Mouse (Mus musculus): Measurements from ENCODE around the gene Afap1.

The Afap1 gene

DNA sequence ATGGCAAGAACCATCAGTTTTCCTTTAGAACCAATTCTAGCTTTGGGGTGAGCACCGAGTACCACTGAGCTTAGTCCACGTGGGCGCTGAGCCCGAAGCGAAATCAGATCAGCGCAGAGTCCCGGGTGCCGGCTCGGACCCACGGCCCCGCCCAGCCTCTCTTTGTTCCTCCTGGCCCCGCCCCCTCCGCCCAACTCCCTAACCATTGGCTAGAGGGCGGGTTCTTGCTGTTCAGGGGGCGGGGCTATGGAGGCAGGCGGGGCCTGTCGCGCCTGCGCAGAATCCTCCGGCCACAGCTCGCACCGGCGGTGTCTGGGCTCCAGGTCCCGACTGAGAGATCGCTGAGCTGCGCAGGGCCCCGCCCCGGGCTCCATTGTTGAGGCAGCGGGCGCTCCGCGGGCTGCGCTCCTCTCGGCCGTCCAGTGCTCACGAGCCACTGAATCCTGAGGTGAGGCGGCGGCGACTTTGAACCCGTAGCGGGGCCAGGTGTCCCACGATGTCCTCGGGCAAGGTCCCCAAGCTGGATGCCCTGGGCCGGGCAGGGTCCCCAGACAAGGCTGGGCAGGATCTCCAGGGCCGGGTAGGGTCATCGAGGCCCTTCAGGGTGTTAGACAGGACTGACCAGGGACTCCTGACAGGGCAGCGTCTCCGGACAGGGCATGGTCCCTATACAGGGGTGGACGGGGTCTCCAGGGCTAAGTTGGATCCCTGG lies at the start of gene Afap1:
Gene Afap1, plus strand, starts transcription at position 227 of the 712 bp plus-strand sequence.
- peak; percentile 97 for DNase-seq (ENCODE audit: low read depth)

DNA sequence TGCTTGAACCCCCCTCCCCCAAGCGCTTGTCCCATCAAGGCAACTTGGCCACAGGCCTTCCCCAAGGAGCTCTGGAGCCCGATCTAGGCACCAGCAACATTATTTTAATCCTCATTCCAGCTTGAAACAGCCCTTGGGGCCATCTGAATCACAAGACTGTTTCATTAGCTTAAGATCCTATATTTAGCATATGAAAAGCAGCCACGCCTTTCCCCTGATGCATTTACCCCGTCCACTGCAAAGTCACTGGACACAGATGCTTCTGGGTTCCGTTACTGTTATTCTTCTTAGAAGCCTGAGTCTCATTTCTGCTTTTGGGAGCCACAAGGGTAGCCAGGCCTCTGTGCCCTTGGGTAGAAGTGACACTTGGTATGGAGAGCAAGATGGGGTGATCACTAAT lies 41.6 kb upstream of the Afap1 start:
- DNase-seq (ENCODE audit: low read depth) = no peak

DNA sequence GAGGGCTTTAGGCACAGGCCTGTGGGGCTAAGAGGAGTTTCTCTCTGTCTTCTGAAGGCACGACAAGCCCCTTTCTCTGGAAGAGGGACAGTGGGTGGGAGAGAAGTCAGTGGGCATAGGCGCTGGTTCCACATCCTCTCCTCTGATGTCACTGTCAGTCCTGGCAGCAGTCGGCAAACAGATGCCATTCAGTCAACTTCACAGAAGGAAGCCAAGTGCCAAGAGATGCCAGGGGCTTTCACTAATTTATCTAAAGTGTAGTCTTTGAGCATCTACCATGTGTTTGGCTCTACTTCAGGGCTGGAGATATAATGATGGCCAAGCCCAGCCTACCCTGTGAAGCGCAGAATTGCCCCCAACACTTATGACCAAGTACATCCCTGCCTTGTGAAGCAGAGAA lies 39.7 kb upstream of the Afap1 start:
- no peak for DNase-seq (ENCODE audit: low read depth)

DNA sequence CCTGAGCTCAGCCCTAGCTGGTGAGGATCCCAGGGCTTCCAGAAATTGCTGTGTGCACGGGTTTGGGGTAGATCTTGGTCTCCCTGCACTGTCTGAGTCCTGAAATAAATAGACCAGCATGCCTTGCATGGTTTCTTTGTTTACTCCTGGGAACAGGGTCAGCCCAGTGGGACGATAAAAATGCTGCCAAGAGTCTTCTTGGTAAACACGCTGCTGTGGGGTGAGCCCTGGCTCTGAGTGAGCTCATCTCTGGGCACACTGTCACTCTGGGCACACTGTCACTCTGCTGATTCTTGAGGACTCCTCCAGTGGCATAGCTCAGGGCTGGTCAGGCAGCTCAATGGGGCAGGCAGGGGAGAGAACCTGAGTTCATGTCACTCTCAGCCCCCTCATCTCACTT lies 36.9 kb upstream of the Afap1 start:
- DNase-seq (ENCODE audit: low read depth) = no peak

DNA sequence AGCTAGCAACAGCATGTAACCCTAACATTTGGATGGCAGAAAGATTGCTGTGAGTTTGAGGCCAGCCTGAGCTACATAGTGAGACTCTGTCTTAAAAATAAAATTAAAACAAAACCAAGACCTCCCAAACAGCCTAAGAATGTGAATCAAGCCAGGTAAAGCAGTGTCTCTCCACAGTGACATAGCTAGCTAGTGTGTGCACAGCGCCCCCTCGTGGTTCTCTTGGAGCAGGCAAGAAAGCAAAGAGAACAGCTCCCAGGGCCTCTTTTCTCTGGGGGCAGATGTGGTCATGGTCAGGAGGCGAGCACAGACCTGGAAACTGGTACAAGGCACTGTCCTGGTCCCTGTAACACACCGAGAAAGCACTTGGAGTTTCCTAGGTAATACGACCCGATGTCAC lies 35.0 kb upstream of the Afap1 start:
- DNase-seq (ENCODE audit: low read depth) = peak; percentile 76

DNA sequence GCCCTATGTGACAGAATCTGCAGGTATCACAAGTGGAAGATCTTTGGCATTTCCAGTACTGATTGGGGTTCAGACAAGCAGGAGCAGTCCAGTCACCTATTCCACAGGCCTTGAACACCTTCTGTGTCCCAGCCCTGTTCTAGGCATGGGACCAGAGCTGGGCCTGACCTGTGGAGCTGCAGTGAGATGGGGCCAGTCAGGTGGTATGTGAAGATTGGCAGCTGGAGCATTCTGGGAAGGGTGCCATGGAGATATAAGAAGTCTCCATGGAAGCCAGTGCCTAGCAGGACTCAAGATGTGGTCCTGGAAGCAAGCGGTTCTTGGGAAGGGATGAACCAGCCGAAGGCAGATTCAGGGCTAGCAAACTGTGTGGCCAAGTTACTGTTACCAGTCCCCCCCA lies 31.7 kb upstream of the Afap1 start:
- DNase-seq (ENCODE audit: low read depth) = no peak

DNA sequence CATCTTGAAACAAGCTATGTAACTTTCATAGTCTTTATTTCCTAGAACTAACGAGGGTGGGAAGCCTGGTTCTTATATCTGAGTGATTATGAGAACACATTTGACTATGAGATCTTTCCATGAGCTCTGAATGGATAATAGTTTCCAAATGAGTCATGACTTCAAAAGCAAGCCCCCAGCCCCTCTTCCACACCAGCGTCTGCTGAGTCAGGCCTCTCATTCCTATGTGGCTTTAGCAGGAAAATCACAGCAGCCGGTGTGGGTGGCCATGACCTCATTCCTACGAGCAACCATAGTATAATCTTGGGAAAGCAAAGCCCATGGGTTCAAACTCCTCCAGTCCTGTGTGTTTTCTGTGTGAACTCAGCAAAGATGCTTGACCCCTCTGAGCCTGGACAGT lies 23.1 kb upstream of the Afap1 start:
- DNase-seq (ENCODE audit: low read depth) = no peak

DNA sequence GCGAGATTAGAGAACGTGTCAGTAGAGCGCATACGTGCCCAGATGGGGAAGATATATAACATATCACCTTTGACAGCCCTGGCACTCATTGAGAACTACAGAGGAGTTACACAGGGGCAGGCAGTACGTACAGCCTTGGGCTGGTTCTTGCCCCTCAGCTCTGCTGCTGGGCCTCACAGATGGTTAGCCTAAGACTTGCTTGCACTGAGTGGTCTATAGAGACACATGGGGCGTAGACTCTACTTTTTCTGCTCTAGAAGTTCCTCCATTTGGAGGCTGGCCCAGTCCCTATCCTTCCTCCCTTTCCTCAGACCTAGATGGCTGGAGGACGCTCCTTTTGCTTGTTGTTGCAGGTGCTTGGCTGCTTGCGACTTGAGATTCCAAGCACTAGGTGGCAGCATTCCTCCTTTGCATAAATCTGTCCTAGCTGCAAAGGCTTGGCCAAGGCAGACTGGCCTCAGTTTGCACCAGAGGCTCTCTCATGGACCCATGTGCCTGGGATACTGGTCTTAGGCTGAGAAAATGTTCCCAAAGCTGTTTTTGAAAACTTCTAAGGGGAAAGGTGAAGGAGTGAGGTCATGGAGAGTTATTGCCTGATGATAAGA lies 22.6 kb upstream of the Afap1 start:
- peak; percentile 74 for DNase-seq (ENCODE audit: low read depth)

DNA sequence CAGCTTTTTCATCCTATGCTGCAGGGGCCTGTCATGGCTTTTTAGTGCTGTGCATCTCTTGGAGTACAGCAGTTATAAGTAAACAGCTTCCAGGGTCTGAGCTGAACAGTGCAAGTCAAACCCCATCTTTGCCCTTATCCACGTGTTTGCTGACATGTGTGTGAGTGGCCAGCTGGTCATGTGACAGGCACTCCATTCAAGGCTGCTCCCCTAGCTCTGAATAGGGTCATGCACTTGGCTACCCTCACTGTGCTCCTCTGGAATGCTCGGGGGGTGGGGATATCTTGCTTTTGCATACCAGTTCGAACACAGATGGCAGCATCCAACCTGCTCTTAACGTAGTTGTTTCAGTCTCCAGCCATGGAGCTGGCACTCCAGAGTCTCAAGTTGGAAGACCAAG lies 19.7 kb upstream of the Afap1 start:
- no peak for DNase-seq (ENCODE audit: low read depth)

DNA sequence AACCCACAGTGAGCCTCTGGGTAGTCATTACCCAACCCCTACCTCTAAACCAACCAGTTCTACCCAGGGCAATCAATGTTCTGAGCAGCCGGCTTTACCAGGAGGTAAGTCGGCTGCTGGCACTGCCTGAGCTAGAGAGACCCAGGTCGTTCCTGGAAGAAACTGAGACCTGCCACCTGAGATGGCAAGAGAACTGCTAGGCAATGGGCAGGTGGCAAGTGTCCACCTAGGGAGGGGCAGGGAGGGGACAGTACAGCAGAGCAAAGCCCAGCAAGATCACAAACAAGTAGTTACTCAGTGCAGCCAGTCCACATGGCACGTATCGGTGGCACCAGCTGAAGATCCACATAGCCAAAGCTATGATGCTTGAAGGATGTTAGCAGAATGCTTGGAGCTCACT lies 16.9 kb upstream of the Afap1 start:
- no peak for DNase-seq (ENCODE audit: low read depth)

DNA sequence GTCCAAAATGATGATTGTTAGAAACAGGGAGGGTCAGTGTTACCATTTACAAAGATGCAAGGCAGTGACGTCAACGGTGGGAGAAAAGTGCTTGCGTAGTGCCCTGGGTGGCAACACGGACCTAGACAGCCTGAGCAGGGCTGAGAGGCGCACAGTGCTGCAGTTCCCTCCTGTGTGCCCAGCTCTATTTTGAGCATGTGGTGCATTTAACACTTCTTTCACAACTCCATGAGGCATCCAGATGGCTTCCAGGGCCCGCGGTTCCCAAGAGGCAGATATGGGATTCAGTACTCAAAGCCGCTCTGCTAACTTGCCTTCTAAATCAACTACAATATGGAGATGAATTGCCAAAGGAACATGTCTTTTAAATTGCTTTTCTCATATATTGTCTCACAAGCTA lies 13.9 kb upstream of the Afap1 start:
- no peak for DNase-seq (ENCODE audit: low read depth)

DNA sequence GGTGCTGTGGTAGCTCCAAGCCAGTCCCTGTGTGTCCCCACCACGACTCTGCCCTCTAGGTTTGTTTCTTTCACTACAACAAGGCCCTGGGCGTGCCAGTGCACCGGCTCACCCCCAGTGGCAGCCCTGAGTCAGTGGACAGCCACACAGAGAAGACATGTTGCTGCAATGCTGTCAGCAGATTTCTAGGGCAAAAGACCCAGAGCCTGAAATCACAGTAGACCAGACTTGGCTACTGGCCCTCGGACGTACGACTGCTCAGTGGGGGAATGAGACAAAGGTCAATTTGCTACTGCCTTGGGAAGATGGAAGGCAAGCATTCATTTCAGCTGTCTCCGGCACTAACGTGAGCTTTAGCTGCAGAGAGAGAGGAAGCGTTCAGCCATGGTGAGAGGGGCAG lies 10.7 kb upstream of the Afap1 start:
- DNase-seq (ENCODE audit: low read depth) = no peak

DNA sequence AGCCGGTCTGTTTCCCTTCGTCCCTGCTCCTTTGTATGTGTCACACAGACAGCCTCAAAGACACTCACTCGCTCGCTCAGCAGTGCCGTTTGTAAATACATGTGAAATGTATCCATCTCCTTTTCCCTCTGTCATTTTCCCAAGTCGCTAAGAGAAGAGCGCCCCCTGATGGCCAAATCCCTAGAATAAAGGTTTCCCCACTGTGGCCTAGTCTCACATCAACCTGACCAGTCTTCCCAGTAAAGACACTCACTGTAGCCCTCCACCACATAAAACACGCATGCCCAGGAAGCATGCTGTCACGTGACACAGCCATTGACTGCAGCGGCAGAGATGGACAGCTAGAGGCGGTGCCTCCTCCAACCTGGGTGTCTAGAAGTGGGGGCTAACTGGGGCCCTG lies 8.9 kb upstream of the Afap1 start:
- DNase-seq (ENCODE audit: low read depth) = peak; percentile 50

DNA sequence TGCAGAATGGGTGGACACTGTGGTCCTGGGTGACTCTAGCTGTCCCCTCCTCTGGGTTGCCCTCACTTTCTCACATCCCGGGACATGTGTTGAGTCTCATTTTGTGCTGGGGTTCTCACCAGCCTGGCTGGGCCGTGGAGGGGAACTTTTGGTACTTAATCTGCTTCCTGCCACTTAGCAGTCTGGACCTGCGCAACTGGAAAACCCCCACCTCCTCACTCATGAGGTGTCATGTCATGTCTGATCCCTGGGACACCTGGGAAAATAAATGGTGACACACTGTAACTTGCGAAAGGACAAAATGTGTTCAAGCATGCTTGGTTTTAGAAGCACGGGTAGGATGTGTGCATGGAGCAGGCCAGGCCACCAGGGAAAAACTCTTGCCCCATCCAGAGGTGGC lies 8.4 kb upstream of the Afap1 start:
- peak; percentile 45 for DNase-seq (ENCODE audit: low read depth)

DNA sequence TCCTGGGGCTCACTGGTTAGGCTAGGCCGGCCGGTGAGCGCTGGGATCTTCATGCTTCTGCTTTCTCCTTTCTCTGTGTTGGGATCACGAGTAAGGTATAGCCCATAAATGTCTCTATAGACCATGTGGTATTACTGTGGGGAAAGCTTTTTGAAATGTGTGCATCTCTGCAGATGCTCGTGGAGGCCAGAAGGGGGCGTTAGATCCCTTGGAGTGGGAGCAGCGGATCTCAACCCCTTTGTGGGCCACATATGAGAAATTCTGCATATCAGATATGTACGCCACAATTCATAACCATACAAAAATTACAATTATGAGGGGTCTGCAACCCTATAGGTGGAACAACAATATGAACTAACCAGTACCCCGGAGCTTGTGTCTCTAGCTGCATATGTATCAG lies 4.2 kb upstream of the Afap1 start:
- DNase-seq (ENCODE audit: low read depth) = peak; percentile 33

DNA sequence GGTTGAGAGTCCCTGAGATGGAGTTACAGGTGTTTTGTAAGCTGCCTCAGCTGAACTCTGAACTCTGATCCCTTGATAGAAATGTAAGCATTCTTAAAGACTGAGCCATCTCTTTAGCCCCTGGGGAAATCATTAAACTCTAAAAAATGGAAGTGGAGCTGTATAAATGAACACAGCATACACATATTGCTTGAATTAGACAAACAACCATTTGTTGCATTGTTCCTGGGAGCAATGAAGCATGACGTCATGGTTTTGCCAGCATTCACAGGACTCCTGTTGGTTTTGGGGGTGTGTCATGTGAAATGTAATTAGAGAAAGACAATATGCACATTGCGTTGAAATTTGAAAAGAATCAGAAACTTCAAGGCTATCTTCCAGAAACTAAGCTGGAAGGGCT lies 3.5 kb upstream of the Afap1 start:
- DNase-seq (ENCODE audit: low read depth) = no peak

DNA sequence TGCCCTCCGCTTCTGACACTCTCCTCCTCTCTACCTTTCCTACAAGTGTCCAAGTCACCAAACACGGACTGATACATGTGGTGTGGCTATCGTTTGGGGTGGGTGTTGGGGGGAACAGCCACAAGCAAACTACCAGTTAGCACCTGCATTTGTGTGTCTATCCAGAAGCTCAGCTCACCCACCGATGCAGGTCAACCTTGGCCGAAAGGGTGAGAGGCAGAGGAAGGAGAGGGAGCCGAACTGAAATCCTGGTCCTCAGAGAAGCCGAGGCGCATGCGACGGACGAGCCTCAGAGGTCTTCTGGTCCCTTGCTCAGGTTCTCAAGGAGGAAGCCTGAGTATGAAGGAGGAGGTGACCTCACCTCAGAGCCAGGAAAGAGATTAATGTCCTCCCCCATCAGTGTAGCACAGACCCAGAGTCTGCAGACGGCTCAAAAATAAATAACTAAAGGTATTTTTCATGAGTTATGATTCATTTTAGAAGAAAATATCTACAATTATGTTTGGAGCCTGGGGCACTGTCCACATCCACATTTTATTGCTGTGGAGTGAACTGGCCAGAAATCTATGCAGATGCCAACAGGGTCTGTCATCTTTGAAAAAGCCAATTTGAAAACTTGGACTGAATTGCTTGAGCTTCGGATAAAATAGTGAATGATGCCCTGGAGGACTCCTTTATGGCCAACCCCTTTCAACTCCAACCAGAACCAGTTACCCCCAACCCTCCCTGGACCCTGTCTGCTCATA lies 2.0 kb upstream of the Afap1 start:
- DNase-seq (ENCODE audit: low read depth) = no peak

DNA sequence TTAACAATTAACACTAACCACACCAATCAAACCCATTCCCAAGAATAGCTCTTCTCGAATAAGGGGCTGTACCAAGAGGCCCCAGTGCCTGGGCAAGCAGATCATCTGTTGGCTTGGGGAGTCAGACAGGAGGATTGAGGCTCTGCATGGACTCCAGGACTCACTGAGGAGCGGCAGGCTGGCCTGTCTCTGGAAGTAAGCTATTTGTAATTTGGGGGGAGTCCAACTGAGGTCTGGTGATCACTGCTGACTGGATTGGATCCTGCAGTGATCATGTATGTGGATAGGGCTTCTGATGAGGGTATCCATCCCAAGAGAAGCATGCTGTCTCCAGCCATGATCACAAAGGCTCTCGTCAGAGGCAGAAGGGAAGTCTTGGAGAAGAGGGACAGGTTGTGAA lies 756 bp upstream of the Afap1 start:
- DNase-seq (ENCODE audit: low read depth) = peak; percentile 18

DNA sequence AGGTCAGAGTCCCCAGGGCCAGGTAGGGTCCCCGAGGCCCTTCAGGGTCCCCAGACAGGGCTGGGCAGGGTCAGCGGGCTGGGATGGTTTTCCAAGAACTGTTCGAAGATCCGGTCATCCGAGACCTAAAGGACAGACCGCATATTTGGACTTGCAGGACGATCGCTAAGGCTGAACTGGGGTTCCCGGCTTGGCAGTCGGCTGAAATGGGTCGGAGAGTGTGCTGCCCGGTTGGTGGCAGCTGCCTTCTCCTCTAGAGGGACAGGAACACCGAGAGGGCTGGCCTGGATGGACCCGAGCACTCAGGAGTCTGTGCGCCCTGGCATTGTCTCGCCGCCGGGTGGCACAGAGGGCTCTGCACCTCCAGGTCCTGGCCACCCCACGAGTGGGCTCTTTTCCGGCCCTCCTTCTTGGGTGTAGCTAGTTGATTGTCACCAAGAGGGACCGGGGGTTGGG lies 714 bp downstream of the Afap1 start:
- peak; percentile 40 for DNase-seq (ENCODE audit: low read depth)

DNA sequence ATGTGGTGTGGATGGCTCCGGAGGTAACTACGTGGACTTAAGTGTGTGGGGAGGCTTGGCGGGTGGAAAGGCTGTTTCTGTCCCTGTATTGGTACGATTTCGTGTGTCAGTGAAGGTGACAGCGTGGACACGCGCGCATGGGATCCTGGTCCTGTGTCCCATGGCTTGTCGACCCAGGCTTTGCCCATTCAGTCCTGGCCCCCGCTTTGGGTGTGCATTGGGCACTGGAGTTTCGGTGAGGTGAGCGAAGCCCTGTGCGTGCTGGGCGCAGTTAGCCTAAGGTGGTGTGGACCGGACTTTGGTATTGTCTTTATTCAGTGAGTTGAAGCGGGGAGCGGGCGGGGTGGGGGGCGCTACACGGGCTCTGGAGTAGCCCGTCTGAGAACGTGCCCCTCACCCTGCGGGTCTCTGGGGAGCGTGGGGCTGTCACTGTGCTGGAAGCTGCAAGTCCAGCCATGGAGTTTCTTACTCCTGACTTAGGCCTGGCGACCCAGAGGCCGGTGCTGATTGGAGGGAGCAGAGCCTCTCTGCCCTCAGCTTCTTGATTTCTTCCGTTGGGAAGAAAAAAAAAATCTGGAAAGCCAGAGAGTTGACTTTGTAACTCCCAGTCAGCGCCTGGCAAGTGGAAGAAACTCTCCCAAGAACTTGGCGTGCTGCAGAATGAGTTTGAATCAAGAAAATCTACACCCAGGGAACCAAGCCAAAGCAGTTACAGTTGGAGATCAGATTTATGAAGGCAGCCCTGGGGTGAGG lies 1.4 kb downstream of the Afap1 start:
- DNase-seq (ENCODE audit: low read depth) = no peak

DNA sequence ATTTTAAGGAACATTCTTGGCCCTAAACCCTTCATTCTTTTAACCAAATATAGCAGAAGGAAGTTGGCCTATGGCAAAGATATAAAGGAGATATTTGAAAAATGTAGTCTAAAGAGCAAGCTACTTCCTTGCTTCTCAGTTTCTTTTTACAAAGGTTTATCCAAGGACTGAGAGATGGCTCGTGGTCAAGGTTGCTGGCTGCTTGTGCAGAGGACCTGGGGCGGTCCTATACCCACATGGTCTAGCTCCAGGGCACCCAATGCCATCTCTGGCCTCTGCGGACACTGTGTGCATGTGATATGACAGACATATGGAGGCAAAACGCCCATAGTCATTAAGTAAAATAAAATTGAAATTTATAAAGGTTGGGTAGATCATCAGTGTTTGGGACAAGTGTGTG lies 2.8 kb downstream of the Afap1 start:
- no peak for DNase-seq (ENCODE audit: low read depth)

DNA sequence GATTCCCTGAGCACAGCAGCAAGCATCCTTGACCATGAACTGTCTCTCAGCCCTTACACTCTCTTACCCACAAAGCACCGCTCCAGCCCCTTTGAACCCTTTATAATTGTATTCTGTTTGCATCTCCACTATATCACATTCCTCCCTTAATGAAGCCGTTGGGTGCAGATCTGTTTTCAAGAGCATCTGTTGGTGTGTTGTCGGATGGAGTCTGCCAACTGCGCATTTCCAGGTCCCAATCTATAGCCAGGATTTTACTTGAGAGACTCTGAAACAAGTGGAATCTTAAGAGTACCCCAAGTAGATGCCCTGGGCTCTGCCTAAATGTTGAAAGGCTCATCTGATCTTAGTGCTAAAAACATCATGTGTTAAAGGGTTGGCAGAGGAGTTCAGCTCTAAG lies 3.4 kb downstream of the Afap1 start:
- no peak for DNase-seq (ENCODE audit: low read depth)

DNA sequence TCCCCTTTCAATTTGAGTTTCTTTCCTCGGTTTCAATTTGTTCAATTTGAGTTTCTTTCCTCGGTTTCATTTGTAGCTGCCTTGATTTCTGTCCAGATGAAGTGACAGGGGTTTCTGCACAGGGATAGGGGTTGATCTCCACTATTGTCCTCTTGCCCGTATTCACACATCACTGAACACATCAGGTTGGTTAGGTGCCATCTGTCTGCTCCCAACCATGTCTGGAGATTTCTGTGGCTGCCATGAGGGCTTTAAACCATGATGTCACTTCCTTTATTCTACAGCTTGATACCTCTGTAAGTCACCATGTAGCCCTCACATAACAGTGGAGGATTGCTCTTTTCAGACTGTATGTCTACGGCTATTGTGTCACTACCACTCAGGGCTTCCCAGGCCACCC lies 4.0 kb downstream of the Afap1 start:
- DNase-seq (ENCODE audit: low read depth) = no peak

Data from induced T-regulatory cell, adult 2 months (primary cell).